Mouse (Mus musculus): ENCODE data around the gene Cd47.
A peak's percentile ranks its signal among the peaks of the same experiment; 100 is the strongest.

Gene Cd47

GRCm38 (mm10) chr16:49907356-49907755 is 107.0 kb downstream of the Cd47 start:
- peak; percentile 78 for DNase-seq (ENCODE audit: low read depth, low spot score)

DNA sequence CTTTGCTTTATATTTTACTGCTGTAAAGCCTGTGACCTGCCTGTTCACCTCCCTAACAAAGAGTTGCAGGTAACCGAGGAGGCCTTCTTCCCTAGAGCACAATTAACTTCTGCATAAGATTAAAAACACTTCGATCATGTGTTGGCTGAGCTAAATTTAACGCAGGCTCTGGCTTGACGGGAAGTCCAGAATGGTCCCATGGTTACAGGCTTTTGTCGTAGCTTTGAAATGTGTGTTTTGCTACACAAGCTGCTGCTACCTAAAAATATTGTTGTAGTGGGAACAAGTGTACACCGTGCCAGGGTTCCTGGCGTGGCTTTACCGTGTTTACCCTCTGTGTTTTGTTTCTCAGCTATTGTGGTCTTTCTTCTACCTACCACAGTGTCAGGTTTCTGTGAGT is 109.2 kb downstream of the Cd47 start:
- DNase-seq (ENCODE audit: low read depth, low spot score), result no peak

GRCm38 (mm10) chr16:49914094-49914493 is 113.8 kb downstream of the Cd47 start:
- no peak for DNase-seq (ENCODE audit: low read depth, low spot score)

DNA sequence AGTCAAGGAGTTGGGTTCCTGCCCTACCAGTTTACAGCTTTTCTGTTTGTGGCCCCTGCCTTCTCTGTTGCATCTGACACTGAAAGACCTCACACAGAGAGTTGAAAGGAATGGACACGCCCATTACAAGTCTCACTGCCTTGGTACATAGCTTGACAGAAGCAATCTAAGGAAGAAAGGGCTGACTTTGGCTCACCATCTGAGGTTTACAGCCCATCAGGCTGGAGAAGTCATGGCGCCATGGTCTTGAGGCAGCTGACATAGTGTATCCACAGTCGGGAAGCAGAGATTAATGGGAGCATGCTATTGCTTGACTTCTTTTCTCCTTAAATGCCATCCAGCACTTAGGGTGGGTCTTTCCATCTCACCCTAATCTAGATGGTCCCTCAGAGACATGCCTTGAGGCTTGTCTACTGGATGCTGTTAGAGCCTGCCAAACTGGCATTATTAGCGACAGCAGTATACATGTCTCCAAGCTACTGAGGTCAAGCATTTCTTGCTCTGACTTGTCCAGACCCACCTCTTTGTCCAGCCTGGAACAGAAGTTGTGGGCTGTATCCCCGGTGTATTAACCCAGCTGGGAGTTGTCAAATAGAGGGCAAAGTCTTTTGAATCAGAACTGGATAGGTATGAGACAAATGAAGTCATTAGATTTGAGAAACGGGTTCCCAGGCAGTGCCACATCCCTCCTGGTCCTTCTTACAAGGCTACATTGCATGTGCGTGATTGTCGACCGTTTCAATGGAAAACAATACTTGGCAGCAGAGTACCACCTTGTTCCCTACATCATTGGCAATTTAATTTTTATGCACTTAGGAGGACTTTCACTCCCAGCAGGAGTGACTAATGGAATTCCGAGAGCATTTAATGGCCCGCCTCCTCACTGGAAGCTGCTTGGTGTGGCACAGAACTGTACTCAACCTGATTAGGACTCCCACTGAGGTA is 115.5 kb downstream of the Cd47 start:
- DNase-seq (ENCODE audit: low read depth, low spot score), result no peak

DNA sequence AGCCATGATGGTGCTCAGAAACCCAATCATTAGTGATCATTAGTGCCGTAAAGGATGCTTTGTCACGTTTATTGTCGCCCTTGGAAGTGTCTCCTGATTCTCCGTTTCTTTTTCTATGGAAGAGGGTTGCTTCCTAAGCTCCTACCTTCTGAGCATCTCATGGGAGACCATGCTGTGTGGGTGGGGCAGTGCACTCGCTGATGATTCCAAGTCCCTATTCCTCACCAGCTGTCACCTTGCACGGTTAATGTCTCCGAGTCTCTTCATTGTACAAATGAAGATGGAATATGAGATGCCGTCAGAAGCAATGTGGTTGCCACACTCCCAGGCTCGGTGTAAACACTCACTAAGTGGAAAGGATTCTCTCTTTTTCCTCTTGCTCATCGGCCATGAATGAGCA is 119.9 kb downstream of the Cd47 start:
- no peak for DNase-seq (ENCODE audit: low read depth, low spot score)

GRCm38 (mm10) chr16:49921677-49922076 is 121.3 kb downstream of the Cd47 start:
- DNase-seq (ENCODE audit: low read depth, low spot score), result no peak

DNA sequence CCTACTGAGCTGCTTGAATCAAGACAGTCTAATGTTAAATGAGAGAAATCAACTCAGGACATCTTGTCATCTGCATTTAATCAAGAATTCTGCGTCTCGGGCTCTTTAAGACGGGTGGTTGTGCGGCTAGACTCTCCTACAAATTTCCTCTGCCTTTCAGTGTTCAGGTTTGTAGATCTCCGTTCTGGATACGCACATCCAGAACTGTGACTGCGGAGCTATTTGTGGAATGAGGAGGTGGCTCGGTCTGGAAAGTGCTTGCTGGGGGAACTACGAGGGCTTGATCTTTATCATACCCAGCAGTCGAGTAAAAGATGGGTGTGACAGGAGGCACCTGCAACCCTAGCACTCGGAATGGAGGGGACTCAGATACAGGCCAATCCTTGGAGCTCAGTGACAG is 121.8 kb downstream of the Cd47 start:
- no peak for DNase-seq (ENCODE audit: low read depth, low spot score)

DNA sequence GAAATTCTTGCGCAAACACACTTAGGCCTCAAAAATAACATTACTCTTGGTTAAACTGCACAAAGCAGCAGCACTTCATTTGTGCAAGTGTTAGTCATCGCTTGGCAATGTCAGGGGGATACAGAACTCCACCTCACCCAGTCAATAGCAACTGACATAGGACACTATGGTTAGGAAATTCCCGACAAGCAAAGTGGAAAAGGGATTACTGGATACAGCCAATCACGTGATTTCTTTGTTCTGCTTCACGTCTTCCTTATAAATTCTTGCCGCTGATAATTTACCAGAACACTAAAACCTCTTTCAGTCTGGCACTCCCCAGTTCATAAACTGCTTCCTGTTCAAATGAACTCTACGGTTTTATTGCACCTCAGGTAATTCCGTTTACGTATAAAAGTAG is 123.4 kb downstream of the Cd47 start:
- no peak for DNase-seq (ENCODE audit: low read depth, low spot score)

GRCm38 (mm10) chr16:49924941-49925340 is 124.6 kb downstream of the Cd47 start:
- DNase-seq (ENCODE audit: low read depth, low spot score), result no peak

GRCm38 (mm10) chr16:49933274-49933673 is 132.9 kb downstream of the Cd47 start:
- DNase-seq (ENCODE audit: low read depth, low spot score), result no peak

- no peak for DNase-seq (ENCODE audit: low read depth, low spot score)
Measured at GRCm38 (mm10) chr16:49936008-49936443, 135.7 kb downstream of the Cd47 start.

DNA sequence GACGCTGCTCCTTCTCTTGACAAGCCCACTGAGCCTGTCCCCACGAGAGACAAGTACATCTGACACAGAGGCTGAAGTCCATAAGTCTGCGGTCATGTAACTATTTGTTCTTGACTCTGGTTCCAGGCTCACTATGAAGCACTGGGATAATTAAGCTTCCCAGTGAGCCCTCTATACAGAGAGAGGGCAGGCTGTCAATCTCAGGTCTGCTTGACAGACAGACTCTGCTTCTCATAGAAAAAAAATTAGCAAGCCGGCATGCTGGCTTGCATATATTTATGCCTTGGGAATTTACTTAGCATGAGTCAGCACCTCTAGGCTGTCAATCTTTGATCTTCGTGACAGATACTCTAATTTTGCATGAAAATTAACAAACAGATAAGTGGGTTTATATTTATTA is 136.5 kb downstream of the Cd47 start:
- DNase-seq (ENCODE audit: low read depth, low spot score), result no peak

DNA sequence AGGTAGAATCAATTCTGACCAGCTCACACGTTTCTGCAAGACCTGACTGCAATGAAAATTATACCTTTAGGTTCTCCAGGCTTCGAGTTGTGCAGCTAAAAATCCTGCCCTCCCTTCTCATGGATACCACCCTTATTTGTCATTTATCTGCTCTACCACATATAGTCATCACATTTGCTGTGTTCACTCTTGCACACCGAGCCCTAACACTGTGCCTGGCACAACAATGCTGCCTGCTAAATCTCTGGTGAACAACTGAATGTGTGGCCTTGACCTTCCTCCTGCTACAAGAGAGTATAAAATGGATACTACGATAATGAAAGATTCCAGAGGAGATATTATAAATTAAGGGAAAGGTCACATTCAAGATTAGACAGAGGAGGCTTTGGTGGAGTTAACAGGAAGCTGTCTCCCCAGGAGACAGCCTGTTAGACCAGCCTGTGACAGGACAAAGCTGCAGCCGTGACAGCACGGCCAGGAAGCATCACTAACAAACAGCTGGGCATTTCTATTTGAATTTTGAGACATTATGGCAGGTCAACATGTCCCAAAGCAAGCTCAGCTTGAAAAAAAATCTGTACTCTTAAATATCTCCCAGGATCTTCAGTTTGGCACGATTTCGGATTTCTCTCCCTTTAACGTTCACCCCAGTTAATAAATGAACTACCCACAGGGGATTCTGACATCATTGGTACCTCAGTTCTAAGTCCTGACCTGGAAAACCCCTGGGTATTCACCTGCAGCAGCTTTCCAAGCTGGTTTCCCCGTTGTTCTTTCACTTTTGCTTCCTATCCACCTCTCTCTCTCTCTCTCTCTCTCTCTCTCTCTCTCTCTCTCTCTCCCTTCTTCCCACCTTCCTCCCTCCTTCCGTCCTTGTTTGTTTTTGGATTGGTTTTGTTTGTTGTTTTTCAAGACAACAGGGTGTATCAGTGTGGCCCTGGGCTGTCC is 137.2 kb downstream of the Cd47 start:
- DNase-seq (ENCODE audit: low read depth, low spot score), result no peak

DNA sequence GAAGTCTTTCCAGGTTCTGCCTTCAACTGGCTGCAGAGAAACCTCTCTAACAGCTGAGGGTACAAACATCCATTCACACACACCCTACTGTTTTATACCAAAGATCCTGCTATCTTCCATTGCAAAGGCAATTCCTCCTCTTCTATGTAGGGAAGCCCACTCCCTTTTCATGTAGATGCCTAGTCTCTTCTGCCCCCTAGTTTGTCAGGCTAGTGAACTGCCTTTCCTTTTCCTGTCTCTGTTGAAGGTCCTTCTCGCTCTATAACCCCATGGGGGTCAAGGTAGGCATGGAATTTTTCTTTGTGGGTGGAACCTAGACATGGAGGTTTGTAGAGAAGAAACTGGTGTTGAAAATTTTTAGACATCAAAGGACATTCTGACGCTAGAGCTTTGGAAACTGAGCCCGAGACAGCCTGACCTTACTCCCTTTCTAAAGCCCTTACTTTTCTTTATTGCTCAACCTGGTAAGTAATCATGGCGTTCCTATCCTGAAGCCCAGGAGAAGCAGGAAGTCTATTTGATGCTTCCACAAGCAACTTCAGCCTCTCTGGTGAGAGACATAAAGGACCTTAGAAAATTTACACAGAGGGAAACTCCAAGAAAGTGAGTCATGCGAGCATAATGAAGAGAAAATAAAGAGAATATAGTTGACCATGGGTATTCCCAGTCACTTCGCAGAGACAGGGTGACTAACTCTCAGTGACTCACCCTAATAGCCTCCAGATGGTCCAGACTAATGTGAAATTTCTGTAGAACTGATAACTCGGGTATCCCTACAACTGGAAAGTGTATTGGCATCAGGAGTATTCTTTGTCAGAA is 138.4 kb downstream of the Cd47 start:
- no peak for DNase-seq (ENCODE audit: low read depth, low spot score)

DNA sequence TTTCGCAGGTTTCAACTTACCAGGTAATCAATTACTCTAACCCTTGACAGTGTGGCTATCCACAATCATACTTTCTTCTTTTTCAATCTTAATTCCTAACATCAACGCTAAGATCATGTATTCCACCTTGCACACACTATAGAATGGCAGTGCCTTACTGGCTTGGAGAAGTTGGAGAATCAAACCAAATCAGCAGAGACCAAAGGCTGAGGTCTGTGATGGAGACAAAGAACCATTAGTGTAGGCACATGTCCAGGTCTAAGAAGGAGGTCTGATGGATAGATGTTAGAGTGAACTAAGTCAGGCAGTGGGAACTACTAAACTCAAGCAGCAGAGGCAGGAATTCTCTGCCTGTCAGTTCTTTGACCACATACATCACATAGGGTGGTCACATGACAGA is 139.0 kb downstream of the Cd47 start:
- DNase-seq (ENCODE audit: low read depth, low spot score), result no peak

DNA sequence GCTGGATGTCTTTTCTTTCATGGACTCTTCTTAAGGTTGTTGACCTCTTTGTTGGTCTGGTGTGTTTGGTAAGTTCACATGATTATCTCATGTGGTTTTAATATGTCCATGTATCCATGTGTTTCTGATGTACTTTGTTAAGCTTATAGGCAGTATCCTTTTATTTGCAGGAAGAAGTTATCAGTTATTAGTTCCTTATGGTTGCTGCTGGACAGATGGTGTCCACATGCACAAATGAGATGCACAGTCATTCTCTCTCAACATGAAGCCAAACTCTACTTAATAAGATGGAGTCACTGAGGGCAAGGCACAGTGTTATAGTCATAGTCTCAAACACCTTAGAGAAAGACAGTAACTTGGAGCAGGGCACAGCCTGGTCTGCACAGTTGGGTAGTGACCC is 140.1 kb downstream of the Cd47 start:
- no peak for DNase-seq (ENCODE audit: low read depth, low spot score)

- no peak for DNase-seq (ENCODE audit: low read depth, low spot score)
Measured at GRCm38 (mm10) chr16:49941031-49941430, 140.7 kb downstream of the Cd47 start.

- DNase-seq (ENCODE audit: low read depth, low spot score), result no peak
Measured at GRCm38 (mm10) chr16:49943726-49944125, 143.4 kb downstream of the Cd47 start.

DNA sequence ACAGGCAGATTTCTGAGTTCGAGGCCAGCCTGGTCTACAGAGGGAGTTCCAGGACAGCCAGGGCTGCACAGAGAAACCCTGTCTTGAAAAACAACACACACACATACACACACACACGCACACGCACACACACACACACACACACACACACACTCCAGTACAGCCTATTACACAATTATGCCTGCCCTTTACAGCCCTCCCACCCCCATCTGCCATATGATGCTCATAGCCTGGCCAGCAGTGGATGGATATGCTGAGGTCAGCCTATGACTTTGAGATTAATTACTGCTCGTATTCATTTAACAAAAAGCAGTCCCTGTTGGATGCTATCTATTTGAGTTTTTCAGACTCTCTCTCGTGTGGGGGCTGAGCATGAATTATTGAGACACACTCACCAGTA is 144.8 kb downstream of the Cd47 start:
- no peak for DNase-seq (ENCODE audit: low read depth, low spot score)

DNA sequence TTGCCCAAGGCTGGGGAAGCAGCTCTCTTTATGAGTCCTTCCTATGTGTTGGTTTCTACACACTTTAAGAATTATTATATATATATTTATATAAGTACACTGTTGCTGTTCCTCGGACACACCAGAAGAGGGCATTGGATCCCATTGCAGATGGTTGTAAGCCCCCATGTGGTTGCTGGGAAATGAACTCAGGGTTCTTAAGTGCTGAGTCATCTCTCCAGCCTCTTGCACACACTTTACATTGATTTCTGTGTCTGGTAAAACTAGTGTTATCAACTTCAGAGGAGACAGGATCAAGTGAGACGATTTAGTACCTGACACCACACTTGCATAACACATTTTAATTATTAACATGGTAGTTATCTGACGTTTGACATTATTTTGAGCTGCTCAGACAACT is 146.7 kb downstream of the Cd47 start:
- no peak for DNase-seq (ENCODE audit: low read depth, low spot score)

GRCm38 (mm10) chr16:49947610-49948009 is 147.3 kb downstream of the Cd47 start:
- DNase-seq (ENCODE audit: low read depth, low spot score), result no peak

- no peak for DNase-seq (ENCODE audit: low read depth, low spot score)
Measured at GRCm38 (mm10) chr16:49948287-49948686, 148.0 kb downstream of the Cd47 start.

Data from c-Kit-negative CD71-positive TER-119-positive erythroid progenitor cells, embryonic 14.5 days (primary cell).